Mouse (Mus musculus) embryonic fibroblast, embryonic 13.5 days (primary cell): ENCODE results near the gene Lrat.

ENCODE experiments used
- CTCF ChIP-seq: IDR thresholded peaks from 2 replicates; pipeline ENCODE4 v1.5.1; 2011; ENCODE audit warnings: mild to moderate bottlenecking, control low read depth, low read length, moderate library complexity, borderline replicate concordance; ENCODE audit not compliant: insufficient read depth
- POLR2A ChIP-seq: IDR thresholded peaks from 2 replicates; pipeline ENCODE4 v1.6.1; 2011; ENCODE audit warnings: low read depth, mild to moderate bottlenecking, control low read depth, low read length, moderate library complexity

DNA sequence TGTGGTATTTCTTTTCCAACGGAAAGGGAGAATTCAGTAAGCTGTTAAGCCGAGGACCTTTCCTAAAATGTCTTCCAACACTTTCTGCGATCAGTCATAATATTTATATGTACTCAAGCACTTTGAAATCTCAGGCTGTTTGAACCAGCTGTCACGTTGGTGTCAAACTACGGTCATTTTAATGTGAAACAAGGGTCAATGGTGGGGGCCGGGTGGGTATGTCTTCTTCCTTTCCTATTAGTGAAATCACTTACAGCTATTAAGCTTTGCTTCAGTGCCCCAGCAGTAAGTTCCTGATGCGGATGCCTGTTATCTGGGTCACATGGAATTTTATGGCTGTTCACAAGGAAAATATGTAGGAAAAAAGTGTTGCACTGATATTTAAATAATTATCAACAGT lies 46.9 kb upstream of the Lrat start:
- no peak for TF ChIP-seq CTCF
- no peak for TF ChIP-seq POLR2A
